Mouse (Mus musculus): ENCODE measurements around the gene Smco3.

- TF ChIP-seq CTCF (IDR thresholded peaks at IDR 0.05; ENCODE audit: low read depth) (no peak), EP300 (IDR thresholded peaks at IDR 0.05; ENCODE audit: low read depth) (no peak)
Measured at GRCm38 (mm10) chr6:136874599-136874998, 39.3 kb upstream of the Smco3 start.

Measured in liver, postnatal 0 days (tissue).